Mouse (Mus musculus) neural tube, embryonic 14.5 days (tissue): ENCODE measurements around the gene Atxn7l2. TPM values are rescaled to one million over a fixed set of nuclear protein-coding genes. Genes with fewer than 3 reads are reported as not detected.

Experiments used
- ATAC-seq: fragments of 200-750 bp; cut with Nextera tagmentation; 2 replicates; pipeline ENCODE4 v1.8.0; 2017; ENCODE audit warnings: low read depth, mild to moderate bottlenecking, moderate TSS enrichment, moderate library complexity
- H3K27ac ChIP-seq: fragments of 300-500 bp; sonication (generic); 2 replicates; pipeline ENCODE4 v1.5.1; 2014; ENCODE audit warnings: low read depth, mild to moderate bottlenecking, control low read depth, low read length, moderate library complexity, mixed read lengths
- H3K27me3 ChIP-seq: fragments of 300-500 bp; sonication (generic); 2 replicates; pipeline ENCODE4 v1.6.1; 2014; ENCODE audit warnings: low read length; ENCODE audit not compliant: control insufficient read depth, insufficient read depth
- H3K36me3 ChIP-seq: fragments of 300-500 bp; sonication (generic); 2 replicates; pipeline ENCODE4 v1.6.1; 2014; ENCODE audit warnings: low read length, mixed read lengths; ENCODE audit not compliant: control insufficient read depth, insufficient read depth
- H3K4me1 ChIP-seq: fragments of 300-500 bp; sonication (generic); 2 replicates; pipeline ENCODE4 v1.6.1; 2014; ENCODE audit warnings: low read length; ENCODE audit not compliant: control insufficient read depth, insufficient read depth
- H3K4me2 ChIP-seq: fragments of 300-500 bp; sonication (generic); 2 replicates; pipeline ENCODE4 v1.6.1; 2014; ENCODE audit warnings: mild to moderate bottlenecking, low read depth, low read length, control low read depth
- H3K4me3 ChIP-seq: fragments of 300-500 bp; sonication (generic); 2 replicates; pipeline ENCODE4 v1.5.1; 2014; ENCODE audit warnings: low read depth, low read length, control low read depth, mixed read lengths
- H3K9ac ChIP-seq: fragments of 300-500 bp; sonication (generic); replicated peaks from 2 replicates; pipeline ENCODE4 v1.6.1; 2014; ENCODE audit warnings: low read depth, mild to moderate bottlenecking, control low read depth, low read length, mixed read lengths
- H3K9me3 ChIP-seq: fragments of 300-500 bp; sonication (generic); 2 replicates; pipeline ENCODE4 v1.6.1; 2016; ENCODE audit warnings: low read length; ENCODE audit not compliant: control insufficient read depth
- WGBS: fragments of 180-500 bp; shearing (Covaris S2); extraction: QIAGEN DNeasy Blood & Tissue Kit; methylation state at CpG from one replicate; pipeline ENCODE4 v1.1.7; 2014; 5-methylcytosine and 5-hydroxymethylcytosine counted together
- polyA plus RNA-seq: library from polyadenylated mRNA; unstranded; fragments of >200 nt; fragmentation: Nextera tagmentation; extraction: Ambion mirVana; gene quantifications from 2 replicates; pipeline ENCODE4 v1.2.1, GENCODE M21; 2014

Gene Atxn7l2
- polyA plus RNA-seq, 1 experiment from 2014 or later = 24.0 TPM

DNA sequence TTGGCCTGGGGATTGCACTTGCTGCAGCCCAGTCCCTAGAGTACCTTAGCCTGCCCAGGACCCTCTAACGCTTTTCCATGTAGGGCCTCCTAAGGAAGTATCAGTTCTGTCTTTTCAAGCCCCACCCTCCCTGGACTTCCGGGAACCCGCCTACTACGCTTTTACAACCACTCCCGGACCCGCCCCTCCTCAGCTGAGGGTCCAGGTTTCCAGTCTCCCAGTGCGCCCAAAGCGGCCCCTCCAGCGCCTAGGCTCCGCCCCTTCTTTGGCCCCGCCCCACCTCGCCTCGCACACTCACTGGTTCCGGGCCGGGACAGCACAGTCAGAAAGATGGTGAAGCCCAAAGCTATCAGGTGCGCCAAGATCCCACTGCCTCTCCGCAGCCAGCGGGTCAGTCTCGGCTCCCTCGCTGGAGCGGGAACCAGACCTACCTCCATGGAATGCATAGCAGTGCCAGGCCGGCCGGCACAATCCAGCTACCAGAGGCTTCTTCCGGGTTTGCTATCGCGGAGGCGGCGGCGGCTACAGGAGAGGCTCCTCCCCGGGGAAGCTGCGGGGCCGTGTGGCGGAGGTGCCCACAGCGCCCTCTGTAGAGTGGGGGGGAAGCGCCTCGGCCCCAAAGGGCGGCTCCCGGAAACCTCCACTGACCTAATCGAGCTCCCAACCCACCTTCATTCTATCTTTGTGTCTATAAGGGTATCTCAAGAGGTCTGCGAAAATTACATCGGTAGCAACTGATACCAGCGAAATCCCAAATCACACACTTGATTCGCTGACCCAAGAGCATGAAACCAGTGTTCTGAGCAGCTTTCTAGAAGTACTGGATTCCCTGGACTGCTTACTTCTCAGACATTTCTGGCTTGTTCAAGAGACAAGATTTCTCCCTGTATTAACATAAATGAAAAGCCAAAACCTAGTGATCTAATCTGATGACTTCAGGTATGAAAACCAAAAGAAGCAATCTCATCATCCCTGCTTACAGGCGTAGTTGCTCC is 10.1 kb downstream of the Atxn7l2 start, which contains the start of gene Cyb561d1:
Gene Cyb561d1, minus strand, starts transcription at position 884 of the 995 bp plus-strand sequence.
- Histone ChIP-seq H3K4me3 (peak within 1 kb of the TSS; percentile 40), H3K4me2 (peak within 1 kb of the TSS; percentile 40), H3K4me1 (peaks cover 30% of the 10 kb centered on the region), H3K9me3 (no peaks in the 10 kb centered on the region), H3K27ac (peak within 1 kb of the TSS; percentile 50; the same call in 1 of the 2 replicates), H3K9ac (peak within 1 kb of the TSS; percentile 34), H3K27me3 (no peaks in the 10 kb centered on the region), H3K36me3 (peaks cover 31% of the 10 kb centered on the region)
- peak; percentile 77 for ATAC-seq
- WGBS = 3% methylated on average over 44 of the region's 44 CpGs

DNA sequence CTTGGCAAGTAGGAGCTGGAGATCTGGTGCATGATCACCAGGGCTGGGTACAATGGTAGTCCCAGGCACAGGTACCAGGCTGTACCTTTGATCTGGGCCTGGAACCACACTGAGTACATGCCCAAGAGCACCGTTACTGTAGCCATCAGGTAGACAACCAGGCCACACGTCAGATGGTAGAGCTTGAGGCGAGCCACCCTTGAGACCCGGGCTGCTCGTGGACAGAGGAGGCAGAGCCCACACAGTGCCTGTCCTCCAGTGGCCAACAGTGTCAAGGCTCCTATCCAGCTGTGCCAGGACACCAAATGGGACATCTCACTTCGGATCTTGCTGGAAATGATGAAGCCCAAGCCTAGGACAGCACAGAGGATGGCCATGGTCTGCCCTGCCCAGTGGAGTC is 11.5 kb downstream of the Atxn7l2 start:
- Histone ChIP-seq H3K9ac (no peak overlapping the region), H3K4me3 (no peak overlapping the region), H3K4me1 (peaks cover 32% of the 10 kb centered on the region), H3K9me3 (no peaks in the 10 kb centered on the region), H3K36me3 (peaks cover 19% of the 10 kb centered on the region), H3K4me2 (no peak overlapping the region), H3K27ac (no peak overlapping the region), H3K27me3 (no peaks in the 10 kb centered on the region)
- ATAC-seq = no peak
- WGBS = 94% methylated on average over 6 of the region's 6 CpGs

DNA sequence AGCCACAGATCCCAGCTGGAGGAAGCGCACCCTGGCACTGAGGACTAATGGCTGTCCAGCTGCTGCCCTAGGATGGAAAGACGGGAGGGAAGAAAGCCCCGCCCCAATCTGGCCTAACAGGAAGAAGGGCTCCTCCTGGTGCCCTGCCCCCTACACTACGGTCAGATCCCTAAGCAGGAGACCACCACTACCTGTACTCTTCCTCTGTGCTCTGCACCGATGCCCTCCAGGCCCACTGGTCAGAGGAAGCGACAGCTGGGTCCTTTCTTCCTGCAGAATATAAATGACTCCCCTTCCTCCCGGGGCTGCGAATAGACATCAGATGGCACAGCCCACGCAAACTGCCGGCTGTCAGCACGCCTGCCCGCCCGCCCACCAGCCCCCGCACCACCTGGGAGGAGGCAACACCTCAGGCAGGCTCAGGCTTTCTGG is 13.7 kb downstream of the Atxn7l2 start:
- peak; percentile 49 for ATAC-seq
- WGBS = 18% methylated on average over 14 of the region's 14 CpGs
- H3K4me2 ChIP-seq = 0 out of 2 replicates have a peak overlapping the region, but pooled peaks have one; percentile 9
- H3K27ac ChIP-seq = peak overlapping the region; percentile 76
- 0 out of 2 replicates have a peak overlapping the region, but pooled peaks have one; percentile 1 for H3K4me3 ChIP-seq
- H3K27me3 ChIP-seq = no peaks in the 10 kb centered on the region
- H3K4me1 ChIP-seq = peaks cover 32% of the 10 kb centered on the region
- H3K9me3 ChIP-seq = no peaks in the 10 kb centered on the region
- peaks cover 3% of the 10 kb centered on the region for H3K36me3 ChIP-seq
- 0 out of 2 replicates have a peak overlapping the region, but pooled peaks have one; percentile 33 for H3K9ac ChIP-seq

DNA sequence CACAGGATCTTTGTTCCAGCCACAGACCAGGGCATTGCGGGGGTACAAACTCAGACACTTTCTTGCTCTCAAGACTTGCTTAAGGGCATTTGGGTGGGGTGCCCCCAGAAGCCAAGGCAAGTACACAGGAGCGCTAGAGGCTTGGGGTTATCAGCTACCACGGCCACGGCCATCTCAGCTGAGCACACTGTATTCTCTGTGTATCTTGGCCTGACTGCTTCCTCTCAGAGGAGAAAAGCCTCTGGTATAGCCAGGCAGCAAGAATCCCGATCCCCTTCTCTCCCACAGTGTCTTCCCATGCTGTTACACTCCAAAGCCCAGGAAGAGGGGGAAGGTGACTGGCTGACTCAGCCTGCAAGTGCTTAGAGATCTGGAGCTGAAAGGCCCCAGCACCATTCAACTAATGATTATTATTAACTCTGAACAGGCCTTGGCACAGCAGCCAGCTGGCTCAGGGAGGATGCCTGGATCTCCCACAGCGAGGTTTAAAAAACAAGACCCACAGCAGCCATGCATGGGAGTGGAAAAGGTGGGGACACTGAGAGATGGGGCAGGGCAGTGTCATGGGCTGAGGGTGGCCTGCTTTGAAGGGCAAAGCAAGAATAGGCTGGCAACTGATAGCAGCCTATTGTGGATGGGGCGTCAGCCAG is 14.7 kb downstream of the Atxn7l2 start:
- no peaks in the 10 kb centered on the region for H3K27me3 ChIP-seq
- H3K9ac ChIP-seq = no peak overlapping the region; the same call in 1 of the 2 replicates
- peaks cover 23% of the 10 kb centered on the region for H3K4me1 ChIP-seq
- no peaks in the 10 kb centered on the region for H3K9me3 ChIP-seq
- H3K27ac ChIP-seq = peak overlapping the region; percentile 76
- H3K4me2 ChIP-seq = no peak overlapping the region
- H3K36me3 ChIP-seq = no peaks in the 10 kb centered on the region
- no peak for ATAC-seq
- WGBS = 63% methylated on average over 7 of the region's 7 CpGs
- H3K4me3 ChIP-seq = no peak overlapping the region

DNA sequence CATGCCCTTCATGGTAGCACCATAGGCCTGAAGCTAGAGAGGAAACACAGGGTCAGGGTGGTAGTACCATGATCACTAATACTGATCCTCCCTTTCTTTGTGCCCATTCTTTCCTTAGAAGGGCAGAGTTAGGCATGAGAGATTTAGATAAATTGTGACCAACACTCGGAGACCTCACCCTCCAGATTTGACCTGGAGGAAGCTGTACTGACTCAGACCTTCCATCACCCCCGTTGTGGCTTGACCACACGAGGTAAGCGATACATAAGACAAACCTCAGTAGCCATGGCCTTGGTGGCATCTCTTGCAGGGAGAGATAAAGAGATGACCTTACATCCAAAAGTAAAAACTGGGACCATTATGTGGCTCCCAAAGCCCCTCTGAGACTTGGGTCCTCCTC is 15.4 kb downstream of the Atxn7l2 start:
- no peak overlapping the region for H3K4me2 ChIP-seq
- peak overlapping the region; percentile 76 for H3K27ac ChIP-seq
- no peak for ATAC-seq
- H3K36me3 ChIP-seq = no peaks in the 10 kb centered on the region
- no peak overlapping the region for H3K9ac ChIP-seq
- no peak overlapping the region for H3K4me3 ChIP-seq
- no peaks in the 10 kb centered on the region for H3K27me3 ChIP-seq
- peaks cover 23% of the 10 kb centered on the region for H3K4me1 ChIP-seq
- 96% methylated on average over 4 of the region's 4 CpGs for WGBS
- no peaks in the 10 kb centered on the region for H3K9me3 ChIP-seq

DNA sequence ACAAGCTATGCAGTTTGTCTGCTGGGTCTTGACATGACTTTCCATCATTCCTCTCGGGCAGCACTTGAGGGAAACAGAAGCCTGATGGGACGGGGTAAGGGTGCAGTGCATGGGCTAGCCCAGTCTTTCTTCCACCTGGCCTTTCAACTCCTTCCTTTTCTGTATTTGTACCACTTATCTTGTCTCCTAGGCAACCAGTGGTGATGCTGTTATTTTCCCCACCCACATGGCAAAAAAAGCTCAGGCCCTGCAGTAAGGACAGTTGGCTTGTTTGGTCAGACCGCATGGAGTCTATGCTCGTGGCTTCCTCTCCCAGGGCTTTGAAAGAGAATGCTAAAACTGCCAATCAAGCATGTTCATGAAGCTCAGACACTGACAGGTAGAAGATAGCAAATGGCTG is 17.0 kb downstream of the Atxn7l2 start:
- 74% methylated on average over 4 of the region's 4 CpGs for WGBS

DNA sequence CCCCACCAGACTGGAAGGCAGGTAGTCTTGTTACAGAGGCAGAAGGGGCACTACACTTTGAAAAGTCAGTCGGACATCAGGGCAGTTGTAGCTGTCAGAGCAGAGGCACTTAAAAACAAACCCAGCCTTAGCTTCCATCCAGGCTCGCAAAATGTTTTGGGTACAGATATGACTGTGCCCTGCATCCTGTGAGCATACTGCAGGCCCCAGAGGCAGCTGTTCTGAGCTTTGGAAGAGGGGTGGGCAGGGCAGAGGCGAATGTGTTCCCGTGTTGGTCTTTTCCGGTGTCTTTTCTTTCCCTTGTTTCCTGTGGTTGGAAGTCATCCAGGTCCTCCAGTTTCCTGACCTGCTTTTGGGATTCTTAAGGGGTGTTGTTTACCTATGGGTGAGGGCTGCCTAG is 20.8 kb downstream of the Atxn7l2 start:
- H3K9ac ChIP-seq = no peak overlapping the region
- H3K4me2 ChIP-seq = no peak overlapping the region; the same call in 1 of the 2 replicates

More for the DNA sequence above, 17.0 kb downstream of the Atxn7l2 start:
- H3K4me3 ChIP-seq = no peak overlapping the region
- no peaks in the 10 kb centered on the region for H3K9me3 ChIP-seq
- no peaks in the 10 kb centered on the region for H3K36me3 ChIP-seq
- H3K27me3 ChIP-seq = no peaks in the 10 kb centered on the region
- H3K27ac ChIP-seq = no peak overlapping the region
- H3K9ac ChIP-seq = no peak overlapping the region
- H3K4me1 ChIP-seq = peaks cover 32% of the 10 kb centered on the region
- no peak for ATAC-seq
- no peak overlapping the region for H3K4me2 ChIP-seq

DNA sequence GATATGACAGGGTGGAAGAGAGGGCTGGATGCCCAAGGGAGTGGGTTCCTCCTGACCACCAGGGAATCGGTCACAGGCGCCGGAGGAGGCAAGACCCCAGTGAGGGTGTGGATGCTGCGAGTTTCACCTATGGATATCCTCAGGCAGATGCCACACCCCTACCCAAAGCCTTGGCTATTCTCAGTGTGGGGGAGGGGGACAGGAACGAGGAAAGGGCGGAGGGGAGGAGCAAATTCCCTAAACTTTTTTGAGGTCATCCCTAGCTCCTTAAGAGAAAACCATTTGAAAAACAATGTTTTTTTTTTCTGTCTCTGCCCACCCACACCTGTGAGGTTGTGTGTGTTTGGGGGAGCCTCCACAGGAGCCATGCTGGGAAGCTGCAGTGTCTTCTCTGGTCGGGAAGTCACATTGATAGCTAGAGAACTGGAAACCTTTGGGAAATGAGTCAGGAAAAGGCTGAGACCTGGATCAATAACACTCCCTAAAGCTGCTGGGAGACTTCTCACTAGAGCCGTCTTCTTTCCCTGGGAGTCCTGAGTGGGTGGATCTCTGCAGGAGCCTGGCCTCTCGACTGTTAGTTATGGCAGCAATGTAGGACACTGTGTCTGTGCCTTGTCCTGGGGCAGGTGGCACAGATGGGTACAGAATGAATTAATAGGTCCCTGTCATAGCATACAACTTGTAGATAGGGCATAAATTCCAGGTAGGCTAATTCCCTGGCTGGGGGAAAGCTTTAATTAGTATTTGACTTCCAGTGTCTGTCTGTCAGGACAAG is 21.8 kb downstream of the Atxn7l2 start:
- ATAC-seq = no peak
- no peak overlapping the region for H3K27ac ChIP-seq
- H3K9me3 ChIP-seq = no peaks in the 10 kb centered on the region
- no peak overlapping the region for H3K9ac ChIP-seq
- 64% methylated on average over 9 of the region's 9 CpGs for WGBS
- no peak overlapping the region for H3K4me3 ChIP-seq
- peaks cover 17% of the 10 kb centered on the region for H3K4me1 ChIP-seq
- H3K36me3 ChIP-seq = no peaks in the 10 kb centered on the region
- H3K27me3 ChIP-seq = 0 out of 2 replicates have a peak, but pooled peaks cover 3% of the 10 kb centered on the region
- no peak overlapping the region; the same call in 1 of the 2 replicates for H3K4me2 ChIP-seq

More for the DNA sequence above, 20.8 kb downstream of the Atxn7l2 start:
- H3K27ac ChIP-seq = no peak overlapping the region
- ATAC-seq = no peak
- 0 out of 2 replicates have a peak, but pooled peaks cover 3% of the 10 kb centered on the region for H3K27me3 ChIP-seq
- no peaks in the 10 kb centered on the region for H3K9me3 ChIP-seq
- 72% methylated on average over 5 of the region's 5 CpGs for WGBS
- H3K4me3 ChIP-seq = no peak overlapping the region
- H3K36me3 ChIP-seq = no peaks in the 10 kb centered on the region
- H3K4me1 ChIP-seq = peaks cover 17% of the 10 kb centered on the region
